Mouse (Mus musculus): Measurements from ENCODE around the gene Pik3r4. TPM values are rescaled to one million over a fixed set of nuclear protein-coding genes. Genes with fewer than 3 reads are reported as not detected.
"Not testable (repeated sequence)": the region's sequence is repeated elsewhere in the genome, so short reads cannot be mapped to it uniquely, and the experiment has no call there.

Pik3r4 gene
- 24.9 and 26.5 TPM in 2 replicates for polyA plus RNA-seq (2014; fragmentation: Nextera tagmentation; extraction: Ambion mirVana)

DNA sequence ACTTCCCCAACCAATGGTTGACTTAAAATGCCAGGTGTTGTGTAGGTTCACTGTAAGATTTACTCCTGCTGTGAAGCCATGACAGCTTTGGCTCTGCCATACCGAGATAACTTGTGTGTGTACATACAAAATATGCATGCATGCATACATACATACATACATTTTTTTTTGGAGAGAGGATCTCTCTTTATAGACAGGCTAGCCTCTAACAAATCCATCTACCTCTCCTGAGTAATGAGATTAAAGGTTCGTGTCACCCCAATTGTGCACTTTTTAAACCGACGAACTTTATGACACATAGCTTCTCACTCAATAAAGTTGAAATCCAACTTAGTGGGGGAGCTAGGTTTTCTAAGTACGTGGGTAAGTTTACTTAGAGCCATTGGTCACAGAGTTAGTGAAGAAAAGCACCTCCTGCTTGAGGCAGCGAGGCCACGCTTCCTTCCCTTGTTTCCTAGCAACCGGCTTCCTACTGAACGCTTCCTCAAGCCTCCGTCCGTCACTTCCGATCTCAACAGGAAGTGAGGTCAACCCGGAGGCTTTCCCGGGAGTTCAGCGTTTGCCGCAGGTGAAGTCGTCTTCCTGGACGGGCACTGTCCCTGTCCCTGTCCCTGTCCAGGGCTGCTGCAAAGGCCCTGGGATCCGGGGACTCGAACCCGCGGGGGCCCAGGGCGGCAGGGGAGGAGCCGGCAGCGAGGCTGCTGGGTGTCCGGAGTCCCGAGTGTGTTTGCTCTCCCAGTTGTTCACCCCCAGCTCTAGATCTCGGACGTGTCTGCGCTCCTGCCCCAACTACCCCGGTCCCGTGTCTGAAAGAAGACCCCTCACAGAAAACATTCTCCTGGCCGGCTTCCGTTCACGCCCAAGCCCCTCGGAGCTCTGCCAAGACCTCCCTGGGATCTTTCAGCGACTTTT, at the start of gene Pik3r4:
Gene Pik3r4 (plus strand): TSS at position 519 of the 912 bp plus-strand sequence.
- peaks cover 9% of the 10 kb centered on the region; the same call in 1 of the 2 replicates for H3K36me3 ChIP-seq (ENCODE audit: control insufficient read depth, insufficient read depth, low read length)
- peak within 1 kb of the TSS; percentile 95 for H3K4me3 ChIP-seq (ENCODE audit: low read depth, low read length)
- no peaks in the 10 kb centered on the region for H3K27me3 ChIP-seq (ENCODE audit: control insufficient read depth, insufficient read depth, low read length)
- peak within 1 kb of the TSS; percentile 67 for H3K27ac ChIP-seq (ENCODE audit: low read length)
- peaks cover 6% of the 10 kb centered on the region; the same call in 1 of the 2 replicates for H3K4me1 ChIP-seq (ENCODE audit: control insufficient read depth, insufficient read depth, low read length)
- H3K9me3 ChIP-seq (ENCODE audit: control insufficient read depth, low read depth, low read length) = no peaks in the 10 kb centered on the region
- H3K4me2 ChIP-seq (replicated peaks; ENCODE audit: low read depth, low read length) = peak within 1 kb of the TSS; percentile 64
- peak within 1 kb of the TSS; percentile 87 for H3K9ac ChIP-seq (replicated peaks; ENCODE audit: low read depth, low read length)
- ATAC-seq (ENCODE audit: insufficient number of reproducible peaks, insufficient read depth, low FRiP score, low read depth) = peak; percentile 87
- 5% methylated on average over 37 of the region's 37 CpGs for WGBS

DNA sequence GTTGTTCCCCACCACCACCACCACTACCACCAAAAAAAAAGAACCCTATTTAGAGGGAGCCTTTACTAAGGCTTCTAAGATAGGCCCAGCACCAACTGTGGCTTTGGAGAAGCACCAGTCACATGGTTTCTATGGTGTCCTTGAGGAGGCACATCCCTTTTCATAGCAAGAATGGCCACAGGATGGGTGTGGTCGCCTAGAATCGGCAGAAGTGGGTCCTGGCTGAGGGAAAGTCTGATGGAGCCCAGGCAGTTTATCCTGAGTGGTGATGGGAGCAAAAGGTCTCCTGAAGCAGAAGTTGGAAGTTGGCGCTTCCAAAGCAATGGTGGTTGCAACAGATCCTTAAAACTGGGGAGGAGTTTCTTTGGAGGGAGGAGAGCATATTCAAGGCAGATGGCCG, 43.9 kb upstream of the Pik3r4 start:
- WGBS = 82% methylated on average over 4 of the region's 4 CpGs

DNA sequence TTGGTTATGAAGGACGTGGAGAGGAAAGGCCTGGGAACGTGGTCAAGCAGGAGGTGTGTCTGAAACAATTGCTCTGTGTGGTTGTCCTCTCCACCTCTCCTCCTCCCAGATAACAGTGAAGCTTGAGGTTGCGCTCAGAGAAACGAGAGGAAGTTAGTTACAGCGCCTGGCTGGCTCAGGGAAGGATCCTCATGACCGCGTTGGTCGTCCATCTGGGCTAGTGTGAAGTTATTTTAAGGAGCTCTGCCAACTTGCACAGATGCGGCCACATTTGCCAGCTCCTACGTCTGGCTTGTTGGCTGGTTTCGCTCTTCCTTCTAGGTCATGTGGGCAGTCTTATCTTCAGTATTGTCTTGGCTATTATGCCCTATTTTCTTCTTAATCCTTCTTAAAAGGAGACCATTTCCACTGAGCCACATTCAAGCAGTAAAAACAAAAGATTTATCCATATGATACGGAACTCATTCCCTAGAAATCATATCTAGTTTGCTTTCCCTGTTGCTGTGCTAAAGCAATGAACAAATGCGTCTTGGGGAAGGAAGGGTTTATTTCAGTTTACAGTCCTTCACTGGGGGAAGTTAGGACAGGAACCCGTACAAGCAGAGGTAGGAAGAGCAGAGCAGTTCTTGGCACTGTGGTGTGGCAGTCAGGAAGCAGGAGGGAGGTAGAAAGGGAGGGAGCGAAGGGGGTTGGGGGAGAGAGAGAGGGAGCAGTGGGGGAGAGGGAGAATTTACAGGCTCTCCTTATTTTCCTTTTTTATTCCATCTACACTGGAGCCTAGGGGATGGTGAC, 30.6 kb upstream of the Pik3r4 start:
- H3K4me1 ChIP-seq (ENCODE audit: control insufficient read depth, insufficient read depth, low read length) = no peaks in the 10 kb centered on the region
- no peak for ATAC-seq (ENCODE audit: insufficient number of reproducible peaks, insufficient read depth, low FRiP score, low read depth)
- no peak overlapping the region for H3K9ac ChIP-seq (replicated peaks; ENCODE audit: low read depth, low read length)
- H3K36me3 ChIP-seq (ENCODE audit: control insufficient read depth, insufficient read depth, low read length) = no peaks in the 10 kb centered on the region
- no peak overlapping the region for H3K27ac ChIP-seq (ENCODE audit: low read length)
- H3K27me3 ChIP-seq (ENCODE audit: control insufficient read depth, insufficient read depth, low read length) = no peaks in the 10 kb centered on the region
- no peak overlapping the region for H3K4me3 ChIP-seq (ENCODE audit: low read depth, low read length)
- no peak overlapping the region for H3K4me2 ChIP-seq (replicated peaks; ENCODE audit: low read depth, low read length)
- H3K9me3 ChIP-seq (ENCODE audit: control insufficient read depth, low read depth, low read length) = no peaks in the 10 kb centered on the region
- WGBS = 82% methylated on average over 15 of the region's 15 CpGs

More for the DNA sequence above, 43.9 kb upstream of the Pik3r4 start:
- no peaks in the 10 kb centered on the region for H3K9me3 ChIP-seq (ENCODE audit: control insufficient read depth, low read depth, low read length)
- no peak for ATAC-seq (ENCODE audit: insufficient number of reproducible peaks, insufficient read depth, low FRiP score, low read depth)
- H3K4me3 ChIP-seq (ENCODE audit: low read depth, low read length) = no peak overlapping the region
- no peak overlapping the region for H3K9ac ChIP-seq (replicated peaks; ENCODE audit: low read depth, low read length)
- no peaks in the 10 kb centered on the region for H3K27me3 ChIP-seq (ENCODE audit: control insufficient read depth, insufficient read depth, low read length)
- no peak overlapping the region for H3K4me2 ChIP-seq (replicated peaks; ENCODE audit: low read depth, low read length)
- H3K27ac ChIP-seq (ENCODE audit: low read length) = no peak overlapping the region
- no peaks in the 10 kb centered on the region for H3K4me1 ChIP-seq (ENCODE audit: control insufficient read depth, insufficient read depth, low read length)
- no peaks in the 10 kb centered on the region for H3K36me3 ChIP-seq (ENCODE audit: control insufficient read depth, insufficient read depth, low read length)

DNA sequence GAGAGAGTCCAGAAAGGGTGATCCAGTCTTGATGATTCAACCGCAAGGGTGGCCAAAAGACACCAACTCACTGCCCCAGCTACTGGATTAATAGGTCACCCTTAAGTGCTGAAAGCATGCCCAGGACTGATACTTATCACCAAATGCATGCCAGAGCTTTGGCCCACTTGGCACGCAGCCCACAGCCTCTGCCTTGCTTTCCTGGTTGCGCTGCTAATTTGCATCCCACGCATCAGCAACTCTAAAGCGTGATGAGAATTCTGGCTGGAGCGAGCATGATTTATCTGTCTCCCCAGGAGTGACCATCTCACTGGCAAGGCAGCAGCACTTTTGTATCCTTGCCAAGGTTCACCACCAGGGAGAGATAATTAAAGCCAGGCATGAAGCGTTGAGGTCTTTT, 29.9 kb upstream of the Pik3r4 start:
- 91% methylated on average over 7 of the region's 7 CpGs for WGBS
- Histone ChIP-seq H3K36me3 (ENCODE audit: control insufficient read depth, insufficient read depth, low read length) (no peaks in the 10 kb centered on the region), H3K4me1 (ENCODE audit: control insufficient read depth, insufficient read depth, low read length) (no peaks in the 10 kb centered on the region), H3K9me3 (ENCODE audit: control insufficient read depth, low read depth, low read length) (no peaks in the 10 kb centered on the region), H3K27ac (ENCODE audit: low read length) (no peak overlapping the region), H3K27me3 (ENCODE audit: control insufficient read depth, insufficient read depth, low read length) (no peaks in the 10 kb centered on the region), H3K9ac (replicated peaks; ENCODE audit: low read depth, low read length) (no peak overlapping the region), H3K4me3 (ENCODE audit: low read depth, low read length) (no peak overlapping the region), H3K4me2 (replicated peaks; ENCODE audit: low read depth, low read length) (no peak overlapping the region)
- no peak for ATAC-seq (ENCODE audit: insufficient number of reproducible peaks, insufficient read depth, low FRiP score, low read depth)

DNA sequence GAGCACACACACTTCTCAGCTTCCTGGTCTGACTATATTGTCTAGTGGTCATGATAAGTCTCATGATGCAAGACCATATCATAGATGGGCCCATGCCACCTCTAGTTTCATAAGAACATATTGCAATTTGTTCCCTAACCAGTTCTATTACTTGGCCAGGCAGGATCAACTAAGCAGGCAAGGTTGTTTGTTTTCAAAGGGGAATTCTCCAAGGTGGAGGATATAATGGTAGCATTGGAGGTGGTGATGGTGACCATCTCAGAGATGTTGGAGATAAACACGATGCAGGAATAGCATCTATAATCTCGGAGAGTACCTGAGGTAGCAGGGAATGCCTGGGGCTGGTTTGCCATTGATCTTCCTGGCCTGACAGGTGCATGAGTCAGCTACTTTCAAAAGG, 26.8 kb upstream of the Pik3r4 start:
- Histone ChIP-seq H3K9me3 (ENCODE audit: control insufficient read depth, low read depth, low read length) (no peaks in the 10 kb centered on the region), H3K4me1 (ENCODE audit: control insufficient read depth, insufficient read depth, low read length) (no peaks in the 10 kb centered on the region), H3K4me3 (ENCODE audit: low read depth, low read length) (no peak overlapping the region), H3K4me2 (replicated peaks; ENCODE audit: low read depth, low read length) (no peak overlapping the region), H3K27me3 (ENCODE audit: control insufficient read depth, insufficient read depth, low read length) (no peaks in the 10 kb centered on the region), H3K9ac (replicated peaks; ENCODE audit: low read depth, low read length) (no peak overlapping the region), H3K27ac (ENCODE audit: low read length) (no peak overlapping the region), H3K36me3 (ENCODE audit: control insufficient read depth, insufficient read depth, low read length) (no peaks in the 10 kb centered on the region)
- 69% methylated on average over 2 of the region's 2 CpGs for WGBS
- ATAC-seq (ENCODE audit: insufficient number of reproducible peaks, insufficient read depth, low FRiP score, low read depth) = no peak

DNA sequence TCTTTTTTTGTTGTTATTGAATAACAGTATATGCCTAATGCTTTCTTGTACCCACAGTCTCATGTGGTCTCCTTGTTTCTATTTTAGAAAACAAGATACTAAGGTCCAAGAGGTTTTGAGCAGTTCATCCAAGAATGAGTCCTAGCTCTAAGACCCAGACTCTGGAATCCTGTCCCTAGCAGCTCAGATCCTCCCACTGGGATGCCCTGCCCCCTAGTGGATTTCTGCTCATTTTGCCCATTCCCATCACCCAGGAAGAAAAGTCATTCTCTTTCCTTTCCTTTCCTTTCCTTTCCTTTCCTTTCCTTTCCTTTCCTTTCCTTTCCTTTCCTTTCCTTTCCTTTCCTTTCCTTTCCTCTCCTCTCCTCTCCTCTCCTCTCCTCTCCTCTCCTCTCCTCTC, 25.5 kb upstream of the Pik3r4 start:
- not testable (repeated sequence) for H3K9me3 ChIP-seq (ENCODE audit: control insufficient read depth, low read depth, low read length); H3K4me1 ChIP-seq (ENCODE audit: control insufficient read depth, insufficient read depth, low read length); H3K4me3 ChIP-seq (ENCODE audit: low read depth, low read length); ATAC-seq (ENCODE audit: insufficient number of reproducible peaks, insufficient read depth, low FRiP score, low read depth); H3K9ac ChIP-seq (replicated peaks; ENCODE audit: low read depth, low read length); H3K27me3 ChIP-seq (ENCODE audit: control insufficient read depth, insufficient read depth, low read length); H3K27ac ChIP-seq (ENCODE audit: low read length); H3K36me3 ChIP-seq (ENCODE audit: control insufficient read depth, insufficient read depth, low read length); H3K4me2 ChIP-seq (replicated peaks; ENCODE audit: low read depth, low read length)

DNA sequence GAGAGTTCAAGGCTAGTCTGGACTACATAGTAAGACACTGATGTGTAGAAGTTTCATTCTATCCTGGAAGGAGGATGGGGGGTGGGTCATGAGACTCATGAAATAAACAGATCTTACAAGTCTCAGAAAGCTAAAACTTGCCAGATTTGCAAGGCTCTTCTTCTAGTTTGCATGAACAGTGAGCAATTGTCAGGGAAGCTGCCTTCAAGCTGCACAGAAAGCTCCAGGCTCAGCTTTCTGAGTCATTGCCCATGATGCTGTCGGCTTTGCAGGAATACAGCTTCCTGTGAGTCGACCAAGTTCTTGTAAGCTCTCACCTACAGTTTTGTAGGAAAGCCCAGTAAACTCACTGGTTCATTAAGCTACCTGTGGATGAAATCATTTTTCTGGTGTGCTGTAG, 8.8 kb upstream of the Pik3r4 start:
- no peaks in the 10 kb centered on the region for H3K27me3 ChIP-seq (ENCODE audit: control insufficient read depth, insufficient read depth, low read length)
- no peak overlapping the region for H3K4me3 ChIP-seq (ENCODE audit: low read depth, low read length)
- H3K9ac ChIP-seq (replicated peaks; ENCODE audit: low read depth, low read length) = no peak overlapping the region
- H3K27ac ChIP-seq (ENCODE audit: low read length) = no peak overlapping the region
- WGBS = 86% methylated on average over 2 of the region's 2 CpGs
- no peaks in the 10 kb centered on the region for H3K9me3 ChIP-seq (ENCODE audit: control insufficient read depth, low read depth, low read length)
- H3K4me2 ChIP-seq (replicated peaks; ENCODE audit: low read depth, low read length) = no peak overlapping the region
- ATAC-seq (ENCODE audit: insufficient number of reproducible peaks, insufficient read depth, low FRiP score, low read depth) = no peak
- no peaks in the 10 kb centered on the region for H3K36me3 ChIP-seq (ENCODE audit: control insufficient read depth, insufficient read depth, low read length)
- no peaks in the 10 kb centered on the region for H3K4me1 ChIP-seq (ENCODE audit: control insufficient read depth, insufficient read depth, low read length)

DNA sequence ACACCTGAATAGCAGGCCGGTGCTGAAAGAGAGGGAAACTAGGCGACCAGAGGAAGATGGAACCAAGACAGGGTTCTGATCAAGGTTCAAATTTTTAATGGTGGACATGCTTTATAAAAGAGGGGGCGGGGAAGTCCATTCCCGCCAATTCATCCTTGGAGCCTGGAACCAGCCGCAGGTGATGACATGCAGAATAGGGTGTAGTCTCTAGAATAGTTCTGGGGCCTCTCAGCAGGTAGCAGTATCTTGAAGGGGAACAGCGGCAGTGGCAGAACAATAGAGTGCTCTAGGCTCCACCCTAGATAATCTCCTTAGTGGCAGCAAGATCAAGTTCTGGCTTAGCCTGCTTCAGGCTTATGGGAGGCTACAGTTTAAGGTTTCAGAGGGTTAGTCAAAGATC, 1.4 kb upstream of the Pik3r4 start:
- not testable (repeated sequence) for H3K9me3 ChIP-seq (ENCODE audit: control insufficient read depth, low read depth, low read length); H3K4me1 ChIP-seq (ENCODE audit: control insufficient read depth, insufficient read depth, low read length); H3K9ac ChIP-seq (replicated peaks; ENCODE audit: low read depth, low read length); H3K4me2 ChIP-seq (replicated peaks; ENCODE audit: low read depth, low read length); H3K27me3 ChIP-seq (ENCODE audit: control insufficient read depth, insufficient read depth, low read length); H3K27ac ChIP-seq (ENCODE audit: low read length); ATAC-seq (ENCODE audit: insufficient number of reproducible peaks, insufficient read depth, low FRiP score, low read depth); H3K36me3 ChIP-seq (ENCODE audit: control insufficient read depth, insufficient read depth, low read length); H3K4me3 ChIP-seq (ENCODE audit: low read depth, low read length)
- WGBS = 77% methylated on average over 6 of the region's 6 CpGs
